Mouse (Mus musculus) kidney, adult 2 months (tissue): ENCODE measurements at regions not wholly inside any gene's neighbourhood (a gene's known extent, or its start where the extent isn't known, plus 50 kb on each side); places are given as distances from the start of the nearest gene placed in this dataset.

ENCODE experiments used
- DNase-seq: peaks from one replicate; pipeline ENCODE4 v3.0.0; 2021
- H3K27ac ChIP-seq: fragments of 200-500 bp; 2 replicates; pipeline ENCODE4 v1.5.1; 2012; ENCODE audit warnings: low read depth, low read length, control low read depth, inconsistent platforms; ENCODE audit not compliant: insufficient read depth
- H3K27me3 ChIP-seq: fragments of 200-500 bp; replicated peaks from 2 replicates; pipeline ENCODE4 v1.6.1; 2012; ENCODE audit warnings: mild to moderate bottlenecking, moderate library complexity, low read length, inconsistent platforms; ENCODE audit not compliant: control insufficient read depth, insufficient read depth
- H3K36me3 ChIP-seq: fragments of 200-500 bp; 2 replicates; pipeline ENCODE4 v1.6.1; 2012; ENCODE audit warnings: mild to moderate bottlenecking, moderate library complexity, low read length, inconsistent platforms; ENCODE audit not compliant: control insufficient read depth, insufficient read depth
- H3K4me1 ChIP-seq: fragments of 200-500 bp; 2 replicates; pipeline ENCODE4 v1.6.1; 2011; ENCODE audit warnings: low read length; ENCODE audit not compliant: control insufficient read depth, insufficient read depth
- H3K4me3 ChIP-seq: fragments of 200-500 bp; 2 replicates; pipeline ENCODE4 v1.5.1; 2011; ENCODE audit warnings: mild to moderate bottlenecking, low read depth, low read length, control low read depth; ENCODE audit not compliant: insufficient read depth
- CTCF ChIP-seq: fragments of 200-500 bp; conservative IDR thresholded peaks from 2 replicates; pipeline ENCODE4 v1.5.1; 2011; ENCODE audit warnings: low read depth, mild to moderate bottlenecking, control low read depth, low read length, moderate library complexity, mixed read lengths; ENCODE audit not compliant: insufficient read depth, insufficient read length
- POLR2A ChIP-seq: fragments of 200-500 bp; IDR thresholded peaks from one replicate; pipeline ENCODE4 v1.6.1; 2011; ENCODE audit warnings: low read depth, low read length, control low read depth
- WGBS: fragments of 180-500 bp; shearing (Covaris S2); methylation state at CpG from one replicate; pipeline ENCODE4 v1.1.7; 2018; 5-methylcytosine and 5-hydroxymethylcytosine counted together

GRCm38 (mm10) chr13:54318161-54318560, 53.0 kb upstream of the Cplx2 start:
- WGBS: 81% methylated on average over 4 of the region's 4 CpGs
- Histone ChIP-seq H3K4me3 (no peak overlapping the region), H3K27ac (peak overlapping the region; percentile 3; the same call in 1 of the 2 replicates), H3K36me3 (no peaks in the 10 kb centered on the region), H3K4me1 (no peaks in the 10 kb centered on the region), H3K27me3 (no peaks in the 10 kb centered on the region)
- DNase-seq: peak; percentile 38
- TF ChIP-seq POLR2A (no peak), CTCF (no peak)

- TF ChIP-seq POLR2A: no peak
- no peak for TF ChIP-seq CTCF
- no peak overlapping the region for H3K27ac ChIP-seq
- H3K27me3 ChIP-seq: no peaks in the 10 kb centered on the region
- WGBS: 79% methylated on average over 5 of the region's 5 CpGs
- no peaks in the 10 kb centered on the region for H3K36me3 ChIP-seq
- no peak overlapping the region for H3K4me3 ChIP-seq
- DNase-seq: no peak
- H3K4me1 ChIP-seq: no peaks in the 10 kb centered on the region
These were observed 52.5 kb upstream of the Cplx2 start for GRCm38 (mm10) chr13:54318601-54319000.

GRCm38 (mm10) chr13:54320212-54320611, 50.9 kb upstream of the Cplx2 start:
- Histone ChIP-seq H3K27me3 (no peaks in the 10 kb centered on the region), H3K36me3 (no peaks in the 10 kb centered on the region), H3K4me1 (no peaks in the 10 kb centered on the region), H3K27ac (no peak overlapping the region), H3K4me3 (no peak overlapping the region)
- no peak for DNase-seq
- TF ChIP-seq CTCF: peak; percentile 51
- TF ChIP-seq POLR2A: no peak
- 61% methylated on average over 9 of the region's 9 CpGs for WGBS

- DNase-seq: no peak
- Histone ChIP-seq H3K27me3 (no peaks in the 10 kb centered on the region), H3K4me1 (no peaks in the 10 kb centered on the region), H3K27ac (no peak overlapping the region), H3K4me3 (no peak overlapping the region), H3K36me3 (no peaks in the 10 kb centered on the region)
- no peak for TF ChIP-seq POLR2A
- TF ChIP-seq CTCF: no peak
- WGBS: 79% methylated on average over 14 of the region's 14 CpGs
These were observed 50.1 kb upstream of the Cplx2 start for GRCm38 (mm10) chr13:54321011-54321410.
